8 mouse cellular contexts compared by ENCODE assay signal in the genomic region with DNA sequence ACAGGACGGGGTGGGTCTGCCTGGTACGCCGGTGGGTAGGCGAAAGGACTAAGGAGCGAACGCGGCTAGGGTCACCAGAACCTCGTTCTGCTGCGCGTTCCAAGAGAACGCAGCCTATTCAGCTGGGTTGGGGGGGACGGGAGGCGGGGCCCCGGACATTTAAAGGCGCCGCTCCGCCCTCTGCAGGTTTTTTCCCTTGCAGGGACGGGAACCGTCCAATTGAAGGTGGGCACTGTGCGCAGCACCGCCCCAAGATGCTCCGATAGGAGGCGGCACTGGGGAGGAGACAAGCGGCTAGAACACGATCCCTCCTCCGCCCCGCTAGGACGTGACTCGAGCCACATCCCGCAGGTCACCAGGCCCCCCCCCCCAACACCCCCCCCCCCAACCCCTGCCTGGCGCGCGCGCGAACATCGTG. TPM values are rescaled to one million over a fixed set of nuclear protein-coding genes. Genes with fewer than 3 reads are reported as not detected.
DNase-seq lines count a peak whose midpoint lies in the region; TF ChIP-seq lines count a peak whose summit lies in the region.

No protein-coding gene starts in this region.

- peak overlapping the region; percentile 99 for H3K27ac ChIP-seq in gastrocnemius, adult 2 months

- H3K4me3 ChIP-seq in gastrocnemius, adult 2 months = peak overlapping the region; percentile 93
- peak overlapping the region; percentile 96 for H3K4me3 ChIP-seq in megakaryocyte, embryonic 14.5 days (replicated peaks)

- no peak for TF ChIP-seq CTCF in gastrocnemius, adult 2 months (IDR thresholded peaks at IDR 0.05)

- H3K27me3 ChIP-seq in megakaryocyte, embryonic 14.5 days (replicated peaks) = no peaks in the 10 kb centered on the region

- H3K4me1 ChIP-seq in megakaryocyte, embryonic 14.5 days = peaks cover 84% of the 10 kb centered on the region

- intact Hi-C loops in gastrocnemius, adult 2 months (cut with DNase I) = loop anchor here (10.0 kb wide), 1 partner anchor 334 kb away; a partner anchor contains a TSS

- DNase-seq in WW6 (ENCODE audit: low read depth, low spot score) = peak; percentile 92
- peak; percentile 90 to 95 for DNase-seq in cerebellum, postnatal 4 days (ENCODE audit: low spot score in 2 of 2)
- peak; percentile 96 for DNase-seq in gastrocnemius, adult 2 months
- DNase-seq in hindlimb bud, embryonic 11.5 days (ENCODE audit: extremely low spot score, low read depth, low spot score) = peak; percentile 89
- DNase-seq in left cerebral cortex, adult 8-10 months (ENCODE audit: low spot score in 2 of 2) = peak; percentile 92 to 98
- DNase-seq in right cerebral cortex, postnatal 10 days (ENCODE audit: low spot score in 2 of 2) = peak; percentile 98
- peak; percentile 87 for DNase-seq in urinary bladder, postnatal 25 days (ENCODE audit: low spot score)

- peaks cover 55% of the 10 kb centered on the region for H3K36me3 ChIP-seq in megakaryocyte, embryonic 14.5 days (replicated peaks; ENCODE audit: low read length)

- no peaks in the 10 kb centered on the region for H3K9me3 ChIP-seq in megakaryocyte, embryonic 14.5 days

RNA-seq across cellular contexts. Expression of a gene that starts 1.6 kb away (rescaled TPM):
- 10 to 100 TPM; 61.1 to 64.6 TPM for total RNA-seq in gastrocnemius, adult 2 months (2021)
- 10 to 100 TPM; 58.1 to 63.4 (median 59.6) TPM for total RNA-seq in left cerebral cortex, adult 8-10 months (2022)
- polyA plus RNA-seq in megakaryocyte, embryonic 14.5 days (2012; ENCODE audit: insufficient read depth, low replicate concordance) = 13.5 and 29.3 TPM in 2 replicates

RNA-seq across cellular contexts. Expression of a gene that starts 6.8 kb away (rescaled TPM):
- total RNA-seq in gastrocnemius, adult 2 months (2021) = 10 to 100 TPM; 22.8 to 25.7 TPM
- total RNA-seq in left cerebral cortex, adult 8-10 months (2022) = 10 to 100 TPM; 48.2 to 56.0 (median 51.2) TPM
- polyA plus RNA-seq in megakaryocyte, embryonic 14.5 days (2012; ENCODE audit: insufficient read depth, low replicate concordance) = 46.3 and 115 TPM in 2 replicates

RNA-seq across cellular contexts. Expression of a gene that starts 17.8 kb away (rescaled TPM):
- total RNA-seq in gastrocnemius, adult 2 months (2021) = under 1 TPM; 0.42 to 0.48 TPM
- total RNA-seq in left cerebral cortex, adult 8-10 months (2022) = under 1 TPM; 0.63 to 1.00 (median 0.84) TPM
- polyA plus RNA-seq in megakaryocyte, embryonic 14.5 days (2012; ENCODE audit: insufficient read depth, low replicate concordance) = 3.0 and 15.0 TPM in 2 replicates

RNA-seq across cellular contexts. Expression of a gene that starts 22.3 kb away (rescaled TPM):
- 10 to 100 TPM; 74.6 to 93.1 TPM for total RNA-seq in gastrocnemius, adult 2 months (2021)
- total RNA-seq in left cerebral cortex, adult 8-10 months (2022) = 100 to 1,000 TPM; 256 to 289 (median 278) TPM
- polyA plus RNA-seq in megakaryocyte, embryonic 14.5 days (2012; ENCODE audit: insufficient read depth, low replicate concordance) = 284 and 689 TPM in 2 replicates

RNA-seq across cellular contexts. Expression of a gene that starts 32.4 kb away (rescaled TPM):
- not detected for total RNA-seq in gastrocnemius, adult 2 months (2021)
- total RNA-seq in left cerebral cortex, adult 8-10 months (2022) = 1 to 10 TPM in 1 of 4 experiments, not detected in 3; 2.3 TPM
- polyA plus RNA-seq in megakaryocyte, embryonic 14.5 days (2012; ENCODE audit: insufficient read depth, low replicate concordance) = not detected in 2 replicates

Comparison
In these comparisons a context has a peak if more than half of its experiments do, and no peak if none do; other contexts are left out.
1. Peak in every context shown above with its lines: DNase-seq, H3K4me3 ChIP-seq and H3K27ac ChIP-seq.